Mouse (Mus musculus) C2C12 (cell line): ENCODE results near the gene Fam149a. TPM values are rescaled to one million over a fixed set of nuclear protein-coding genes. Genes with fewer than 3 reads are reported as not detected.

Experiments used
- H3K27me3 ChIP-seq: one replicate; pipeline ENCODE4 v1.6.1; 2011; ENCODE audit not compliant: control insufficient read depth, insufficient read depth, insufficient read length
- H3K36me3 ChIP-seq: one replicate; pipeline ENCODE4 v1.6.1; 2011; ENCODE audit not compliant: control insufficient read depth, insufficient read depth
- H3K4me3 ChIP-seq: one replicate; pipeline ENCODE4 v1.5.1; 2011; ENCODE audit warnings: mild to moderate bottlenecking, control low read depth; ENCODE audit not compliant: poor library complexity, insufficient read depth, severe bottlenecking
- H3K79me2 ChIP-seq: one replicate; pipeline ENCODE4 v1.6.1; 2011; ENCODE audit not compliant: control insufficient read depth, insufficient read depth
- H3K79me3 ChIP-seq: one replicate; pipeline ENCODE4 v1.6.1; 2011; ENCODE audit warnings: low read depth, control low read depth
- H3ac ChIP-seq: one replicate; pipeline ENCODE3; 2011; ENCODE audit warnings: low read depth; ENCODE audit not compliant: control insufficient read depth, insufficient read length
- CEBPB ChIP-seq: IDR thresholded peaks from one replicate; pipeline ENCODE4 v1.6.1; 2011; ENCODE audit warnings: low read depth, mild to moderate bottlenecking, control low read depth, moderate library complexity
- CTCF ChIP-seq: IDR thresholded peaks from one replicate; pipeline ENCODE4 v1.5.1; 2011; ENCODE audit not compliant: control insufficient read depth, insufficient read depth, insufficient read length
- FOSL1 ChIP-seq: IDR thresholded peaks from one replicate; pipeline ENCODE4 v1.8.0; 2011; ENCODE audit warnings: mild to moderate bottlenecking, low read length; ENCODE audit not compliant: poor library complexity, insufficient read depth, severe bottlenecking
- MAX ChIP-seq: IDR thresholded peaks from one replicate; pipeline ENCODE4 v1.6.1; 2011; ENCODE audit warnings: mild to moderate bottlenecking, control low read depth
- MYOD1 ChIP-seq: IDR thresholded peaks from one replicate; pipeline ENCODE4 v1.6.1; 2011; ENCODE audit warnings: low read depth; ENCODE audit not compliant: control insufficient read depth, insufficient read length
- MYOG ChIP-seq: IDR thresholded peaks from one replicate; pipeline ENCODE4 v1.6.1; 2011; ENCODE audit not compliant: control insufficient read depth, insufficient read length; ENCODE audit errors: extremely low read depth
- USF1 ChIP-seq: IDR thresholded peaks from one replicate; pipeline ENCODE4 v1.6.1; 2011; ENCODE audit warnings: low read depth, mild to moderate bottlenecking, control low read depth, moderate library complexity
- polyA plus RNA-seq: library from polyadenylated mRNA; unstranded; fragments of >200 nt; fragmentation: generic; extraction: Trizol; gene quantifications from one replicate; pipeline ENCODE4 v1.2.1, GENCODE M21; 2012; ENCODE audit warnings: missing spikeins

Fam149a gene
- polyA plus RNA-seq, 1 experiment = 3.5 TPM

GRCm38 (mm10) chr8:45344298-45344697 lies 37.8 kb downstream of the Fam149a start:
- Histone ChIP-seq H3K36me3 (no peaks in the 10 kb centered on the region), H3K27me3 (no peaks in the 10 kb centered on the region), H3K79me3 (no peaks in the 10 kb centered on the region), H3K4me3 (no peak overlapping the region), H3K79me2 (no peaks in the 10 kb centered on the region), H3ac (no peak overlapping the region)
- no peak for TF ChIP-seq CTCF
- no peak for TF ChIP-seq CEBPB
- TF ChIP-seq USF1 = no peak
- TF ChIP-seq MYOD1 = no peak
- no peak for TF ChIP-seq MYOG
- no peak for TF ChIP-seq MAX
- TF ChIP-seq FOSL1 = no peak

GRCm38 (mm10) chr8:45341630-45342628 lies 40.2 kb downstream of the Fam149a start:
- Histone ChIP-seq H3K79me2 (no peaks in the 10 kb centered on the region), H3K36me3 (no peaks in the 10 kb centered on the region), H3K4me3 (no peak overlapping the region), H3ac (no peak overlapping the region), H3K27me3 (no peaks in the 10 kb centered on the region), H3K79me3 (no peaks in the 10 kb centered on the region)
- TF ChIP-seq CEBPB = no peak
- TF ChIP-seq CTCF = no peak
- TF ChIP-seq MAX = no peak
- no peak for TF ChIP-seq MYOG
- no peak for TF ChIP-seq MYOD1
- TF ChIP-seq FOSL1 = no peak
- TF ChIP-seq USF1 = no peak

GRCm38 (mm10) chr8:45333493-45333892 lies 48.6 kb downstream of the Fam149a start:
- no peak for TF ChIP-seq MYOD1
- TF ChIP-seq MAX = no peak
- TF ChIP-seq CEBPB = no peak
- no peak for TF ChIP-seq USF1
- no peak for TF ChIP-seq MYOG
- TF ChIP-seq FOSL1 = no peak
- TF ChIP-seq CTCF = no peak
- Histone ChIP-seq H3K79me3 (no peaks in the 10 kb centered on the region), H3K36me3 (no peaks in the 10 kb centered on the region), H3K4me3 (no peak overlapping the region), H3K79me2 (no peaks in the 10 kb centered on the region), H3ac (no peak overlapping the region), H3K27me3 (peaks cover 5% of the 10 kb centered on the region)

GRCm38 (mm10) chr8:45332685-45333409 lies 49.2 kb downstream of the Fam149a start, which contains the start of gene Cyp4v3:
Gene Cyp4v3 (minus strand): TSS chr8:45333216.
- H3K79me3 ChIP-seq = no peaks in the 10 kb centered on the region
- H3K36me3 ChIP-seq = no peaks in the 10 kb centered on the region
- no peak for TF ChIP-seq CEBPB
- TF ChIP-seq CTCF = no peak
- TF ChIP-seq MAX = no peak
- TF ChIP-seq MYOG = no peak
- no peak for TF ChIP-seq MYOD1
- TF ChIP-seq FOSL1 = no peak
- TF ChIP-seq USF1 = no peak
- no peaks in the 10 kb centered on the region for H3K79me2 ChIP-seq
- no peak within 1 kb of the TSS for H3ac ChIP-seq
- H3K27me3 ChIP-seq = peaks cover 5% of the 10 kb centered on the region
- no peak within 1 kb of the TSS for H3K4me3 ChIP-seq

GRCm38 (mm10) chr8:45330856-45331255 lies 51.2 kb downstream of the Fam149a start:
- H3K79me2 ChIP-seq = no peaks in the 10 kb centered on the region
- H3K36me3 ChIP-seq = no peaks in the 10 kb centered on the region
- peaks cover 5% of the 10 kb centered on the region for H3K27me3 ChIP-seq
- H3K4me3 ChIP-seq = no peak overlapping the region
- TF ChIP-seq USF1 = no peak
- TF ChIP-seq MAX = no peak
- no peak for TF ChIP-seq MYOD1
- TF ChIP-seq CTCF = no peak
- no peak for TF ChIP-seq MYOG
- no peak for TF ChIP-seq CEBPB
- TF ChIP-seq FOSL1 = no peak
- no peaks in the 10 kb centered on the region for H3K79me3 ChIP-seq
- H3ac ChIP-seq = no peak overlapping the region
